Mouse (Mus musculus): ENCODE data around the gene Rabl6.

The Rabl6 gene

GRCm38 (mm10) chr2:25536531-25536930, 71.8 kb downstream of the Rabl6 start:
- no peak for DNase-seq

GRCm38 (mm10) chr2:25534866-25535182, 73.5 kb downstream of the Rabl6 start:
- DNase-seq = no peak

- DNase-seq = peak; percentile 80
These were observed 74.0 kb downstream of the Rabl6 start for GRCm38 (mm10) chr2:25534178-25534865.

- DNase-seq = no peak
These were observed 74.6 kb downstream of the Rabl6 start for GRCm38 (mm10) chr2:25533707-25534106.
